Mouse (Mus musculus) testis, adult 2 months (tissue): ENCODE results near the gene Mink1.

Source experiments
- CTCF ChIP-seq: fragments of 200-500 bp; IDR thresholded peaks from 2 replicates; pipeline ENCODE4 v1.5.1; 2012; ENCODE audit warnings: low read depth, mild to moderate bottlenecking, inconsistent platforms, low read length, moderate library complexity; ENCODE audit not compliant: control insufficient read depth, insufficient read depth, insufficient replicate concordance
- POLR2A ChIP-seq: fragments of 200-500 bp; IDR thresholded peaks from 2 replicates; pipeline ENCODE4 v1.6.1; 2012; ENCODE audit warnings: low read depth, mild to moderate bottlenecking, inconsistent platforms, low read length, moderate library complexity; ENCODE audit not compliant: control insufficient read depth

DNA sequence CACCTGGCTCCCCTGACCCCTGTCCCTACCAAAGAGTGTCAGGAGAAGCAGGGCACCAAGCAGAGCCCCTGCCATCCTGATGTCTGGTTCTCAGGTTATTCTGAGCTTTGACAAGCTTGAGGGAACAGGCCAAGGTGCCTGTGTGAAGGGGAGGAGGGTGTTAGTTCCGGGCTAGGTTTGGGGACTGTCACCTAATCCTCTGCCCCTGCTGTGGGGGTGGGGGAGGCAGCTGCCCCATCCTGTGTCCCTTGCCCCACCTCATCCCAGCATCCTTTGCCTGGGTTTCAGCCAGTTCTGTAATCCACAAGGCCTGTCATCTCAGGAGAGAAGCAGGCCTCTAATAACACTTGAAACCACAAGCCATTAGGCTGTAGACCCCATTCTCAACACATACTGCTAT, 56.4 kb downstream of the Mink1 start, which contains the start of gene Chrne:
- TF ChIP-seq CTCF (no peak), POLR2A (no peak)
